Mouse (Mus musculus): ENCODE results near the gene Spint4. TPM values are rescaled to one million over a fixed set of nuclear protein-coding genes. Genes with fewer than 3 reads are reported as not detected.

Spint4 gene
- total RNA-seq, 1 experiment from 2014 or later, result not detected

Other genes starting within 250 kb of the Spint4 start
- gene Sys1, start 241.5 kb upstream of the Spint4 start, total RNA-seq (2017), result 17.0 and 20.7 TPM in 2 replicates
- 1.7 TPM in 1 of 2 replicates, not detected in the other for gene Gm20458, start 237.5 kb upstream of the Spint4 start, total RNA-seq (2017)
- gene Trp53tg5, start 224.8 kb upstream of the Spint4 start, total RNA-seq (2017), result not detected in 2 replicates
- 1.6 TPM in 1 of 2 replicates, not detected in the other for gene Dbndd2, start 212.4 kb upstream of the Spint4 start, total RNA-seq (2017)
- 28.1 and 28.2 TPM in 2 replicates for gene Pigt, start 201.0 kb upstream of the Spint4 start, total RNA-seq (2017)
- gene Wfdc2, start 136.1 kb upstream of the Spint4 start, total RNA-seq (2017), result 7.5 and 11.6 TPM in 2 replicates
- not detected in 2 replicates for gene Spint3, start 125.0 kb upstream of the Spint4 start, total RNA-seq (2017)
- gene Wfdc6a, start 113.1 kb upstream of the Spint4 start, total RNA-seq (2017), result not detected in 2 replicates
- gene Eppin, start 104.9 kb upstream of the Spint4 start, total RNA-seq (2017), result not detected in 2 replicates
- not detected in 2 replicates for gene Wfdc6b, start 85.0 kb upstream of the Spint4 start, total RNA-seq (2017)
- gene Wfdc8, start 84.9 kb upstream of the Spint4 start, total RNA-seq (2017), result not detected in 2 replicates
- not detected in 2 replicates for gene Wfdc16, start 59.7 kb upstream of the Spint4 start, total RNA-seq (2017)
- gene Wfdc10, start 42.5 kb upstream of the Spint4 start, total RNA-seq (2017), result 3.5 TPM in 1 of 2 replicates, not detected in the other
- not detected in 2 replicates for gene Wfdc9, start 41.9 kb upstream of the Spint4 start, total RNA-seq (2017)
- not detected in 2 replicates for gene Wfdc11, start 24.4 kb upstream of the Spint4 start, total RNA-seq (2017)
- not detected in 2 replicates for gene Wfdc13, start 13.4 kb upstream of the Spint4 start, total RNA-seq (2017)
- not detected in 2 replicates for gene Spint5, start 16.8 kb downstream of the Spint4 start, total RNA-seq (2017)
- 1.6 and 1.9 TPM in 2 replicates for gene Wfdc3, start 47.4 kb downstream of the Spint4 start, total RNA-seq (2017)
- 22.9 and 31.3 TPM in 2 replicates for gene Dnttip1, start 47.5 kb downstream of the Spint4 start, total RNA-seq (2017)
- gene Ube2c, start 71.4 kb downstream of the Spint4 start, total RNA-seq (2017), result 60.3 and 131 TPM in 2 replicates
- gene Tnnc2, start 81.5 kb downstream of the Spint4 start, total RNA-seq (2017), result 1.6 TPM in 1 of 2 replicates, not detected in the other
- 2.0 and 2.2 TPM in 2 replicates for gene Snx21, start 87.3 kb downstream of the Spint4 start, total RNA-seq (2017)
- 7.5 and 28.1 TPM in 2 replicates for gene Acot8, start 106.4 kb downstream of the Spint4 start, total RNA-seq (2017)
- gene Zswim3, start 106.6 kb downstream of the Spint4 start, total RNA-seq (2017), result 2.5 and 4.1 TPM in 2 replicates
- gene Zswim1, start 124.2 kb downstream of the Spint4 start, total RNA-seq (2017), result 1.9 and 2.4 TPM in 2 replicates
- gene Spata25, start 130.0 kb downstream of the Spint4 start, total RNA-seq (2017), result not detected in 2 replicates
- 53.0 and 74.2 TPM in 2 replicates for gene Ctsa, start 134.4 kb downstream of the Spint4 start, total RNA-seq (2017)
- 2.1 TPM in 1 of 2 replicates, not detected in the other for gene Neurl2, start 135.0 kb downstream of the Spint4 start, total RNA-seq (2017)
- gene Pltp, start 159.2 kb downstream of the Spint4 start, total RNA-seq (2017), result 0.55 and 0.56 TPM in 2 replicates
- gene Pcif1, start 180.8 kb downstream of the Spint4 start, total RNA-seq (2017), result 19.7 and 23.4 TPM in 2 replicates
- gene Zfp335, start 213.3 kb downstream of the Spint4 start, total RNA-seq (2017), result 6.6 and 10.5 TPM in 2 replicates
- 15.3 and 37.5 TPM in 2 replicates for gene Mmp9, start 242.3 kb downstream of the Spint4 start, total RNA-seq (2017)

Measured in hematopoietic stem cell, adult 5-6 weeks (primary cell).